Mouse (Mus musculus): ENCODE data around the gene Tbc1d25. TPM values are rescaled to one million over a fixed set of nuclear protein-coding genes. Genes with fewer than 3 reads are reported as not detected.

Tbc1d25 gene
- total RNA-seq (2014; fragmentation: Nextera tagmentation) (6.7 and 10.8 TPM in 2 replicates), total RNA-seq (2017) (4.1 and 4.4 TPM in 2 replicates)

- ATAC-seq (replicated peaks; ENCODE audit: poor library complexity, severe bottlenecking): peak; percentile 87
These were observed at the start of gene Tbc1d25 for GRCm38 (mm10) chrX:8175504-8176385. Tbc1d25 (minus strand) TSS chrX:8176181.

- no peak for ATAC-seq (replicated peaks; ENCODE audit: poor library complexity, severe bottlenecking)
These were observed 47.5 kb upstream of the Tbc1d25 start for GRCm38 (mm10) chrX:8223473-8223872.

- ATAC-seq (replicated peaks; ENCODE audit: poor library complexity, severe bottlenecking): no peak
These were observed 46.9 kb upstream of the Tbc1d25 start for GRCm38 (mm10) chrX:8222678-8223421.

GRCm38 (mm10) chrX:8222296-8222677 is 46.3 kb upstream of the Tbc1d25 start:
- ATAC-seq (replicated peaks; ENCODE audit: poor library complexity, severe bottlenecking): no peak

- ATAC-seq (replicated peaks; ENCODE audit: poor library complexity, severe bottlenecking): no peak
These were observed 43.7 kb upstream of the Tbc1d25 start for GRCm38 (mm10) chrX:8219651-8220050.

- no peak for ATAC-seq (replicated peaks; ENCODE audit: poor library complexity, severe bottlenecking)
These were observed 42.1 kb upstream of the Tbc1d25 start for GRCm38 (mm10) chrX:8218114-8218513.

- ATAC-seq (replicated peaks; ENCODE audit: poor library complexity, severe bottlenecking): no peak
These were observed 41.4 kb upstream of the Tbc1d25 start for GRCm38 (mm10) chrX:8217383-8217782.

GRCm38 (mm10) chrX:8211490-8212207 is 35.7 kb upstream of the Tbc1d25 start:
- no peak for ATAC-seq (replicated peaks; ENCODE audit: poor library complexity, severe bottlenecking)

GRCm38 (mm10) chrX:8209720-8210119 is 33.7 kb upstream of the Tbc1d25 start:
- no peak for ATAC-seq (replicated peaks; ENCODE audit: poor library complexity, severe bottlenecking)

GRCm38 (mm10) chrX:8207224-8207623 is 31.2 kb upstream of the Tbc1d25 start:
- ATAC-seq (replicated peaks; ENCODE audit: poor library complexity, severe bottlenecking): no peak

GRCm38 (mm10) chrX:8206694-8207197 is 30.8 kb upstream of the Tbc1d25 start:
- no peak for ATAC-seq (replicated peaks; ENCODE audit: poor library complexity, severe bottlenecking)

- peak; percentile 98 for ATAC-seq (replicated peaks; ENCODE audit: poor library complexity, severe bottlenecking)
These were observed 30.2 kb upstream of the Tbc1d25 start, which contains the start of gene Porcn for GRCm38 (mm10) chrX:8206015-8206693. Porcn (minus strand) TSS chrX:8206525.

GRCm38 (mm10) chrX:8205551-8205950 is 29.6 kb upstream of the Tbc1d25 start:
- ATAC-seq (replicated peaks; ENCODE audit: poor library complexity, severe bottlenecking): no peak

GRCm38 (mm10) chrX:8205088-8205487 is 29.1 kb upstream of the Tbc1d25 start:
- no peak for ATAC-seq (replicated peaks; ENCODE audit: poor library complexity, severe bottlenecking)

- ATAC-seq (replicated peaks; ENCODE audit: poor library complexity, severe bottlenecking): no peak
These were observed 28.1 kb upstream of the Tbc1d25 start for GRCm38 (mm10) chrX:8204076-8204475.

- no peak for ATAC-seq (replicated peaks; ENCODE audit: poor library complexity, severe bottlenecking)
These were observed 27.1 kb upstream of the Tbc1d25 start for GRCm38 (mm10) chrX:8203105-8203504.

GRCm38 (mm10) chrX:8193419-8193723 is 17.4 kb upstream of the Tbc1d25 start, which contains the start of gene Ebp:
Ebp (minus strand) TSS chrX:8193512.
- ATAC-seq (replicated peaks; ENCODE audit: poor library complexity, severe bottlenecking): peak; percentile 58

- ATAC-seq (replicated peaks; ENCODE audit: poor library complexity, severe bottlenecking): peak; percentile 97
These were observed 16.8 kb upstream of the Tbc1d25 start for GRCm38 (mm10) chrX:8192640-8193418.

- no peak for ATAC-seq (replicated peaks; ENCODE audit: poor library complexity, severe bottlenecking)
These were observed 16.2 kb upstream of the Tbc1d25 start for GRCm38 (mm10) chrX:8192126-8192639.

Data from granulocyte monocyte progenitor cell, adult 5-6 weeks (primary cell).